In the genomic region with DNA sequence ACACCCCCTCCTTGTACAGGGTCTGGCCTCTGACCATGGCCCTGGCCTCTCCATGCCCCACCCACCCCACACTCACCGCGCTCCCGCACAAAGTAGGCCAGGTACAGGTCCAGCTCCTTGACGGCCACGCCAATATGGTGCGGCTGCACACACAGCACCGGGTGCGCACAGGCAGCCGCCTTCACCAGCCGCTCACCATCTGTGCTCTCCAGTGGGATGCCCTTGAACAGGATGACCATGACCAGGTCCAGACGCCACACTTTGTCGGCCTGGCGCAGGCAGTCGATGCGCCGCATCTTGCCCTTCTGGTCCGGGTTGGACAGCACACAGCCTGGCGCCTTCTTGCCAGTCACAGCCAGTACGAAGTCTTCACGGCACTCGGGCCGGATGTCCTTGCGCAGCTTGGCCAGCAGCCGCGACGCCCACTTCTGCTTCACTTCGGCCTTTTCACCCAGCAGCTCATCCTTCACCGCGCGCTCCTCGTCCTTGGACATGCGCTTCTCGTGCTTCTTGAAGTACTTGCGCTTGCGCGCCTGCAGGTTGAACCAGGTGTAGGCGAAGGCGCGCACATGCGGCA, we compare ENCODE assay signal across 9 mouse cellular contexts. TPM values are rescaled to one million over a fixed set of nuclear protein-coding genes. Genes with fewer than 3 reads are reported as not detected.
DNase-seq lines count a peak whose midpoint lies in the region; ATAC-seq and TF ChIP-seq lines count a peak whose summit lies in the region.
"Had no signal": no experiment of that assay in that cellular context is flagged by ENCODE, and none has a peak within 500 bp of the region (broad histone marks: within the 10 kb centered on the region; RNA-seq: fewer than 3 reads in every experiment).

No protein-coding gene starts in this region.

- peak overlapping the region; percentile 35; the same call in 1 of the 2 replicates for H3K27ac ChIP-seq in cerebellum, adult 2 months (ENCODE audit: insufficient read depth, low read length)
- no peak overlapping the region for H3K27ac ChIP-seq in neural tube, embryonic 15.5 days (replicated peaks)
- H3K27ac ChIP-seq: macrophage had no signal

- H3K4me3 ChIP-seq in cerebellum, adult 2 months (replicated peaks; ENCODE audit: insufficient read depth, low read depth, low read length): no peak overlapping the region
- no peak overlapping the region for H3K4me3 ChIP-seq in neural tube, embryonic 15.5 days (replicated peaks)

- H3K36me3 ChIP-seq in neural tube, embryonic 15.5 days: peaks cover 12% of the 10 kb centered on the region; the same call in 1 of the 2 replicates

- H3K4me2 ChIP-seq in neural tube, embryonic 15.5 days: no peak overlapping the region

- no peaks in the 10 kb centered on the region for H3K9me3 ChIP-seq in neural tube, embryonic 15.5 days (replicated peaks)

- 27% methylated on average over 40 of the region's 40 CpGs for WGBS in cerebellum, adult 2 months
- 87% methylated on average over 40 of the region's 40 CpGs for WGBS in neural tube, embryonic 15.5 days

- H3K4me1 ChIP-seq in cerebellum, adult 2 months (ENCODE audit: control insufficient read depth, insufficient read depth, low read length): peaks cover 80% of the 10 kb centered on the region
- H3K4me1 ChIP-seq in neural tube, embryonic 15.5 days: peaks cover 56% of the 10 kb centered on the region

- no peak overlapping the region for H3K9ac ChIP-seq in neural tube, embryonic 15.5 days (replicated peaks)

- H3K27me3 ChIP-seq in cerebellum, adult 2 months (ENCODE audit: control insufficient read depth, insufficient read depth, low read length): no peaks in the 10 kb centered on the region
- no peaks in the 10 kb centered on the region for H3K27me3 ChIP-seq in neural tube, embryonic 15.5 days (replicated peaks)

- DNase-seq in layer of hippocampus, postnatal 10 days (ENCODE audit: low spot score in 2 of 2): peak; percentile 10 to 18
- DNase-seq in layer of hippocampus, adult 9-10 months (ENCODE audit: low spot score): no peak
- peak; percentile 64 for DNase-seq in R1 (ENCODE audit: low read depth, low spot score)
- DNase-seq in cerebellum, adult 2 months: peak; percentile 70 to 71
- DNase-seq in kidney, postnatal 4 days: peak; percentile 3 to 11
- no peak for DNase-seq in MN1 (ENCODE audit: low spot score)

- TF ChIP-seq CTCF in cerebellum, adult 2 months (IDR thresholded peaks at IDR 0.05; ENCODE audit: borderline replicate concordance, insufficient read depth, low read depth, low read length): no peak

- no peak for TF ChIP-seq POLR2A in cerebellum, adult 2 months (IDR thresholded peaks at IDR 0.05; ENCODE audit: borderline replicate concordance, insufficient read depth, low read length)

- ATAC-seq in neural tube, embryonic 15.5 days (ENCODE audit: low FRiP score): no peak
- ATAC-seq in activated CD4-positive, CD25-positive, alpha-beta regulatory T cell, adult 4 months: no peak

RNA-seq across cellular contexts. Expression of gene Smim24, which starts 27.4 kb away (rescaled TPM):
- total RNA-seq in layer of hippocampus, postnatal 10 days (2021): 1 to 10 TPM; 2.6 to 3.0 TPM
- polyA plus RNA-seq in cerebellum, adult 2 months (2012; rRNA removed): 1.2 and 1.7 TPM in 2 replicates
- 2.5 and 9.3 TPM in 2 replicates for polyA plus RNA-seq in neural tube, embryonic 15.5 days (2015; fragmentation: Nextera tagmentation; extraction: Ambion mirVana)
- polyA plus RNA-seq in activated CD4-positive, CD25-positive, alpha-beta regulatory T cell, adult 4 months (2017; shearing (Covaris generic)): 10 to 100 TPM in 1 of 2 experiments, 1 to 10 TPM in 1; 7.3 to 13.3 TPM

RNA-seq across cellular contexts. Expression of gene Gm48552, which starts 31.5 kb away (rescaled TPM):
- 1 to 10 TPM; 1.1 to 3.5 TPM for total RNA-seq in layer of hippocampus, postnatal 10 days (2021)
- 10.7 and 13.8 TPM in 2 replicates for polyA plus RNA-seq in cerebellum, adult 2 months (2012; rRNA removed)
- 3.4 and 3.6 TPM in 2 replicates for polyA plus RNA-seq in neural tube, embryonic 15.5 days (2015; fragmentation: Nextera tagmentation; extraction: Ambion mirVana)
- polyA plus RNA-seq in activated CD4-positive, CD25-positive, alpha-beta regulatory T cell, adult 4 months (2017; shearing (Covaris generic)): 1 to 10 TPM in 1 of 2 experiments, not detected in 1; 1.4 TPM

RNA-seq across cellular contexts. Expression of gene Nfic, which starts 35.2 kb away (rescaled TPM):
- 10 to 100 TPM; 51.2 to 55.8 TPM for total RNA-seq in layer of hippocampus, postnatal 10 days (2021)
- 103 and 108 TPM in 2 replicates for polyA plus RNA-seq in cerebellum, adult 2 months (2012; rRNA removed)
- 35.0 and 35.8 TPM in 2 replicates for polyA plus RNA-seq in neural tube, embryonic 15.5 days (2015; fragmentation: Nextera tagmentation; extraction: Ambion mirVana)
- polyA plus RNA-seq in activated CD4-positive, CD25-positive, alpha-beta regulatory T cell, adult 4 months (2017; shearing (Covaris generic)): 10 to 100 TPM; 15.2 to 16.0 TPM

RNA-seq across cellular contexts. Expression of gene Gm48551, which starts 36.0 kb away (rescaled TPM):
- total RNA-seq in layer of hippocampus, postnatal 10 days (2021): 1 to 10 TPM; 2.3 to 4.5 TPM
- polyA plus RNA-seq in cerebellum, adult 2 months (2012; rRNA removed): 10.2 and 10.8 TPM in 2 replicates
- 5.7 and 7.2 TPM in 2 replicates for polyA plus RNA-seq in neural tube, embryonic 15.5 days (2015; fragmentation: Nextera tagmentation; extraction: Ambion mirVana)
- 1 to 10 TPM; 1.1 to 1.2 TPM for polyA plus RNA-seq in activated CD4-positive, CD25-positive, alpha-beta regulatory T cell, adult 4 months (2017; shearing (Covaris generic))

RNA-seq across cellular contexts. Expression of gene Dohh, which starts 36.1 kb away (rescaled TPM):
- 10 to 100 TPM; 72.0 to 77.3 TPM for total RNA-seq in layer of hippocampus, postnatal 10 days (2021)
- polyA plus RNA-seq in cerebellum, adult 2 months (2012; rRNA removed): 87.7 and 93.1 TPM in 2 replicates
- polyA plus RNA-seq in neural tube, embryonic 15.5 days (2015; fragmentation: Nextera tagmentation; extraction: Ambion mirVana): 101 TPM in 2 replicates
- 10 to 100 TPM; 12.7 to 13.7 TPM for polyA plus RNA-seq in activated CD4-positive, CD25-positive, alpha-beta regulatory T cell, adult 4 months (2017; shearing (Covaris generic))

Comparison
In these comparisons a context has a peak if more than half of its experiments do, and no peak if none do; other contexts are left out.
1. DNase-seq: peak in layer of hippocampus, postnatal 10 days (2 of 2), R1 (single experiment), cerebellum, adult 2 months (2 of 2) and kidney, postnatal 4 days (2 of 2); none in layer of hippocampus, adult 9-10 months (single experiment) and MN1 (single experiment).